Mouse (Mus musculus) adrenal gland, adult 10 weeks (tissue): ENCODE data around the gene Ppt2. TPM values are rescaled to one million over a fixed set of nuclear protein-coding genes. Genes with fewer than 3 reads are reported as not detected.

ENCODE experiments used
- polyA plus RNA-seq: library from polyadenylated mRNA; stranded (reverse); fragments of 350-450 nt; fragmentation: Illumina TruSeq; extraction: RNeasy Lipid Tissue Mini Kit (QIAGEN cat#74804); gene quantifications from one replicate; pipeline ENCODE4 v1.2.3, GENCODE M21; 2014; ENCODE audit warnings: low read depth, low replicate concordance

The Ppt2 gene
- 5.6 TPM for polyA plus RNA-seq

GRCm38 (mm10) chr17:34627943-34628643, at the start of gene Ppt2:
TSS of gene Ppt2 (minus strand) at chr17:34628510.

GRCm38 (mm10) chr17:34670235-34670634, 41.9 kb upstream of the Ppt2 start, which contains the start of gene Tnxb:
TSS of gene Tnxb (plus strand) at chr17:34670535.

GRCm38 (mm10) chr17:34646906-34647787, 18.8 kb upstream of the Ppt2 start, which contains the start of gene Atf6b:
TSS of gene Atf6b (plus strand) at chr17:34647146.

GRCm38 (mm10) chr17:34644608-34645007, 16.3 kb upstream of the Ppt2 start, which contains the start of gene Fkbpl:
TSS of gene Fkbpl (plus strand) at chr17:34644764.

GRCm38 (mm10) chr17:34629221-34629751, 976 bp upstream of the Ppt2 start, which contains the start of gene Prrt1:
TSS of gene Prrt1 (plus strand) at chr17:34629533.

GRCm38 (mm10) chr17:34615871-34616270, 12.4 kb downstream of the Ppt2 start, which contains the start of gene Egfl8:
TSS of gene Egfl8 (minus strand) at chr17:34615971.

GRCm38 (mm10) chr17:34604061-34604508, 24.2 kb downstream of the Ppt2 start, which contains the start of gene Agpat1:
TSS of gene Agpat1 (plus strand) at chr17:34604262.

GRCm38 (mm10) chr17:34603375-34604060, 24.8 kb downstream of the Ppt2 start, which contains the start of gene Rnf5:
TSS of gene Rnf5 (minus strand) at chr17:34603690.

GRCm38 (mm10) chr17:34597566-34598095, 30.7 kb downstream of the Ppt2 start, which contains the start of gene Ager:
TSS of gene Ager (plus strand) at chr17:34597862.

GRCm38 (mm10) chr17:34591029-34591993, 37.0 kb downstream of the Ppt2 start, which contains the start of gene Pbx2:
TSS of gene Pbx2 (plus strand) at chr17:34591266.

GRCm38 (mm10) chr17:34589681-34590101, 38.6 kb downstream of the Ppt2 start, which contains the start of gene Gpsm3:
TSS of gene Gpsm3 (plus strand) at chr17:34589806.

Other genes with a start within 250 kb of the Ppt2 start
- gene BC051142, start 229.7 kb downstream of the Ppt2 start, polyA plus RNA-seq: 3.4 TPM
- gene Btnl4, start 151.2 kb downstream of the Ppt2 start, polyA plus RNA-seq: not detected
- gene Btnl6, start 111.2 kb downstream of the Ppt2 start, polyA plus RNA-seq: not detected
- gene Notch4, start 64.2 kb downstream of the Ppt2 start, polyA plus RNA-seq: 1.3 TPM
- not detected for gene Gpsm3, start 38.7 kb downstream of the Ppt2 start, polyA plus RNA-seq
- 14.3 TPM for gene Pbx2, start 37.2 kb downstream of the Ppt2 start, polyA plus RNA-seq
- not detected for gene Ager, start 30.6 kb downstream of the Ppt2 start, polyA plus RNA-seq
- gene Rnf5, start 24.8 kb downstream of the Ppt2 start, polyA plus RNA-seq: 60.1 TPM
- gene Agpat1, start 24.2 kb downstream of the Ppt2 start, polyA plus RNA-seq: 3.4 TPM
- gene Egfl8, start 12.5 kb downstream of the Ppt2 start, polyA plus RNA-seq: not detected
- gene Prrt1, start 1.0 kb upstream of the Ppt2 start, polyA plus RNA-seq: 3.4 TPM
- gene Fkbpl, start 16.3 kb upstream of the Ppt2 start, polyA plus RNA-seq: 4.7 TPM
- gene Atf6b, start 18.6 kb upstream of the Ppt2 start, polyA plus RNA-seq: 2.6 TPM
- gene Tnxb, start 42.0 kb upstream of the Ppt2 start, polyA plus RNA-seq: 0.17 TPM
- 9.4 TPM for gene C4b, start 115.4 kb upstream of the Ppt2 start, polyA plus RNA-seq
- gene Cyp21a1, start 176.1 kb upstream of the Ppt2 start, polyA plus RNA-seq: 560 TPM
- gene Stk19, start 208.4 kb upstream of the Ppt2 start, polyA plus RNA-seq: 11.5 TPM
- 3.9 TPM for gene Dxo, start 208.5 kb upstream of the Ppt2 start, polyA plus RNA-seq
- 3.8 TPM for gene Skiv2l, start 221.7 kb upstream of the Ppt2 start, polyA plus RNA-seq
- 2.9 TPM for gene Nelfe, start 221.9 kb upstream of the Ppt2 start, polyA plus RNA-seq
- 1.3 TPM for gene Cfb, start 234.0 kb upstream of the Ppt2 start, polyA plus RNA-seq